32 mouse cellular contexts compared by ENCODE assay signal in genomic region chr5:14963821-14964220, GRCm38 (mm10). TPM values are rescaled to one million over a fixed set of nuclear protein-coding genes. Genes with fewer than 3 reads are reported as not detected.
DNase-seq lines count a peak whose midpoint lies in the region; ATAC-seq and TF ChIP-seq lines count a peak whose summit lies in the region.
"Not testable (repeated sequence)": the region's sequence is repeated elsewhere in the genome, so short reads cannot be mapped to it uniquely, and the experiment has no call there.
"Had no signal": no experiment of that assay in that cellular context is flagged by ENCODE, and none has a peak within 500 bp of the region (broad histone marks: within the 10 kb centered on the region; RNA-seq: fewer than 3 reads in every experiment).

No protein-coding gene starts in this region.

- H3K4me1 ChIP-seq in E14TG2a.4 (replicated peaks; ENCODE audit: low read depth, low read length); heart, adult 2 months (ENCODE audit: control insufficient read depth, insufficient read depth, low read length); kidney, postnatal 0 days (replicated peaks; ENCODE audit: insufficient read depth, low read length); liver, adult 2 months (ENCODE audit: control insufficient read depth, insufficient read depth, low read length): not testable (repeated sequence)

- 76% methylated on average over 13 of the region's 13 CpGs for WGBS in heart, adult 2 months
- WGBS in kidney, postnatal 0 days: 82% methylated on average over 13 of the region's 13 CpGs
- 80% methylated on average over 13 of the region's 13 CpGs for WGBS in liver, adult 2 months

- H3K4me2 ChIP-seq in kidney, postnatal 0 days (ENCODE audit: low read length): not testable (repeated sequence)

- intact Hi-C loops in heart, adult 2 months (cut with DNase I): not testable (repeated sequence)

- not testable (repeated sequence) for TF ChIP-seq POLR2A in heart, adult 2 months (IDR thresholded peaks at IDR 0.05; ENCODE audit: insufficient read depth, low read depth, low read length); liver, adult 2 months (IDR thresholded peaks at IDR 0.05; ENCODE audit: extremely low read depth, insufficient read depth, low read length)

- ATAC-seq in kidney, postnatal 0 days (replicated peaks; ENCODE audit: low FRiP score, low read depth): not testable (repeated sequence)

- not testable (repeated sequence) for H3K79me2 ChIP-seq in heart, adult 2 months (replicated peaks; ENCODE audit: control insufficient read depth, insufficient read depth, low read length); liver, adult 2 months (ENCODE audit: control insufficient read depth, insufficient read depth, low read length)

- H3K36me3 ChIP-seq in E14TG2a.4 (ENCODE audit: insufficient read depth, low read length); heart, adult 2 months (ENCODE audit: control insufficient read depth, insufficient read depth, low read length); kidney, postnatal 0 days (ENCODE audit: insufficient read depth, low read length); liver, adult 2 months (ENCODE audit: control insufficient read depth, insufficient read depth, low read length): not testable (repeated sequence)

- H3K27me3 ChIP-seq in E14TG2a.4 (ENCODE audit: insufficient read depth, low read length); heart, adult 2 months (ENCODE audit: control insufficient read depth, insufficient read depth, low read length); kidney, postnatal 0 days (ENCODE audit: insufficient read depth, low read length); liver, adult 2 months (ENCODE audit: control insufficient read depth, insufficient read depth, low read length): not testable (repeated sequence)

- TF ChIP-seq CTCF in E14TG2a.4 (conservative IDR thresholded peaks at IDR 0.05; ENCODE audit: low read length): peak; percentile 61
- peak; percentile 24; the same call in 1 of the 2 replicates for TF ChIP-seq CTCF in heart, adult 2 months (IDR thresholded peaks at IDR 0.05)
- 0 out of 2 replicates have a peak, but pooled peaks have one; percentile 5 for TF ChIP-seq CTCF in kidney, postnatal 0 days (IDR thresholded peaks at IDR 0.05; ENCODE audit: low read depth)
- 0 out of 2 replicates have a peak, but pooled peaks have one; percentile 5 for TF ChIP-seq CTCF in liver, adult 2 months (IDR thresholded peaks at IDR 0.05; ENCODE audit: low read depth, low read length)

- H3K9ac ChIP-seq in heart, adult 2 months (ENCODE audit: low read depth, low read length); kidney, postnatal 0 days (ENCODE audit: low read depth, low read length); liver, adult 2 months (ENCODE audit: low read depth, low read length): not testable (repeated sequence)

- peak; percentile 39 for DNase-seq in MN1 (ENCODE audit: low spot score)
- DNase-seq in adipocyte (ENCODE audit: low spot score): peak; percentile 50
- not testable (repeated sequence) for DNase-seq in heart, adult 2 months; kidney, postnatal 0 days (ENCODE audit: low spot score); liver, adult 2 months (ENCODE audit: extremely low read depth, low read depth, low spot score)
- peak; percentile 4 for DNase-seq in right cerebral cortex, postnatal 14 days

- H3K27ac ChIP-seq in heart, adult 2 months; kidney, postnatal 0 days; liver, adult 2 months (replicated peaks; ENCODE audit: insufficient read depth, low read depth, low read length): not testable (repeated sequence)

- not testable (repeated sequence) for H3K9me3 ChIP-seq in E14TG2a.4 (ENCODE audit: low read length); kidney, postnatal 0 days (replicated peaks; ENCODE audit: low read length)

- TF ChIP-seq EP300 in heart, adult 2 months (IDR thresholded peaks at IDR 0.05; ENCODE audit: insufficient read depth, low read depth, low read length): not testable (repeated sequence)

- H3K4me3 ChIP-seq in E14TG2a.4 (replicated peaks; ENCODE audit: low read length); heart, adult 2 months; kidney, postnatal 0 days (replicated peaks; ENCODE audit: low read depth, low read length); liver, adult 2 months (ENCODE audit: insufficient read depth, low read depth, low read length): not testable (repeated sequence)

RNA-seq across cellular contexts. Expression of gene Gm10354, which starts 14.9 kb away (rescaled TPM):
- total RNA-seq in heart, adult 2 months (2021): not detected
- polyA plus RNA-seq in heart, adult 2 months (2012; rRNA removed): not detected in 2 replicates
- not detected in 2 replicates for polyA plus RNA-seq in kidney, postnatal 0 days (2015; fragmentation: Nextera tagmentation; extraction: Ambion mirVana)
- not detected in 2 replicates for total RNA-seq in liver, adult 2 months (2014; rRNA removed)
- polyA plus RNA-seq in liver, adult 2 months (2012; rRNA removed): not detected in 2 replicates
- total RNA-seq: adrenal gland, postnatal 10 days; gastrocnemius, adult 18-20 months; gastrocnemius, postnatal 36 days; heart, adult 18-20 months; heart, postnatal 10 days; hematopoietic stem cell, adult 5-6 weeks; left cerebral cortex, postnatal 14 days had no signal
- polyA plus RNA-seq: embryonic facial prominence, embryonic 13.5 days; forebrain, embryonic 10.5 days; forebrain, embryonic 15.5 days; frontal cortex, adult 2 months; heart, embryonic 13.5 days; hindbrain, embryonic 14.5 days; intestine, embryonic 14.5 days; kidney, embryonic 16.5 days; large intestine, adult 2 months; limb, embryonic 11.5 days; liver, embryonic 11.5 days; liver, embryonic 16.5 days; lung, postnatal 0 days; midbrain, embryonic 12.5 days; neural tube, embryonic 13.5 days; small intestine, adult 2 months; stomach, embryonic 14.5 days had no signal

RNA-seq across cellular contexts. Expression of gene Speer4e, which starts 25.6 kb away (rescaled TPM):
- not detected for total RNA-seq in heart, adult 2 months (2021)
- not detected in 2 replicates for polyA plus RNA-seq in heart, adult 2 months (2012; rRNA removed)
- polyA plus RNA-seq in kidney, postnatal 0 days (2015; fragmentation: Nextera tagmentation; extraction: Ambion mirVana): not detected in 2 replicates
- not detected in 2 replicates for total RNA-seq in liver, adult 2 months (2014; rRNA removed)
- polyA plus RNA-seq in liver, adult 2 months (2012; rRNA removed): not detected in 2 replicates
- total RNA-seq: adrenal gland, postnatal 10 days; gastrocnemius, adult 18-20 months; gastrocnemius, postnatal 36 days; heart, adult 18-20 months; heart, postnatal 10 days; hematopoietic stem cell, adult 5-6 weeks; left cerebral cortex, postnatal 14 days had no signal
- polyA plus RNA-seq: C2C12; embryonic facial prominence, embryonic 13.5 days; forebrain, embryonic 10.5 days; forebrain, embryonic 15.5 days; frontal cortex, adult 2 months; heart, embryonic 13.5 days; hindbrain, embryonic 14.5 days; intestine, embryonic 14.5 days; kidney, embryonic 16.5 days; large intestine, adult 2 months; limb, embryonic 11.5 days; liver, embryonic 11.5 days; liver, embryonic 16.5 days; lung, postnatal 0 days; midbrain, embryonic 12.5 days; neural tube, embryonic 13.5 days; small intestine, adult 2 months; stomach, embryonic 14.5 days had no signal

RNA-seq across cellular contexts. Expression of gene Gm9758, which starts 49.1 kb away (rescaled TPM):
- not detected for total RNA-seq in heart, adult 2 months (2021)
- not detected in 2 replicates for polyA plus RNA-seq in heart, adult 2 months (2012; rRNA removed)
- not detected in 2 replicates for polyA plus RNA-seq in kidney, postnatal 0 days (2015; fragmentation: Nextera tagmentation; extraction: Ambion mirVana)
- total RNA-seq in liver, adult 2 months (2014; rRNA removed): not detected in 2 replicates
- polyA plus RNA-seq in liver, adult 2 months (2012; rRNA removed): not detected in 2 replicates
- total RNA-seq: adrenal gland, postnatal 10 days; gastrocnemius, adult 18-20 months; gastrocnemius, postnatal 36 days; heart, adult 18-20 months; heart, postnatal 10 days; hematopoietic stem cell, adult 5-6 weeks; left cerebral cortex, postnatal 14 days had no signal
- polyA plus RNA-seq: C2C12; embryonic facial prominence, embryonic 13.5 days; forebrain, embryonic 10.5 days; forebrain, embryonic 15.5 days; frontal cortex, adult 2 months; heart, embryonic 13.5 days; hindbrain, embryonic 14.5 days; intestine, embryonic 14.5 days; kidney, embryonic 16.5 days; large intestine, adult 2 months; limb, embryonic 11.5 days; liver, embryonic 11.5 days; liver, embryonic 16.5 days; lung, postnatal 0 days; midbrain, embryonic 12.5 days; neural tube, embryonic 13.5 days; small intestine, adult 2 months; stomach, embryonic 14.5 days had no signal

Comparison
In these comparisons a context has a peak if more than half of its experiments do, and no peak if none do; other contexts are left out.
1. CTCF ChIP-seq: peak in every context shown above with its lines; median percentile 61 in E14TG2a.4; 24 in heart, adult 2 months; 5 in kidney, postnatal 0 days; 5 in liver, adult 2 months.